Mouse (Mus musculus) cerebellum, adult 11 months (tissue): ENCODE measurements around the gene Tex50.
"Not testable (repeated sequence)": the region's sequence is repeated elsewhere in the genome, so short reads cannot be mapped to it uniquely, and the experiment has no call there.

Experiments used
- DNase-seq: peaks from one replicate; pipeline ENCODE4 v3.0.0; 2022

Gene Tex50

GRCm38 (mm10) chr1:161159214-161159613 is at the start of gene Tex50:
Gene Tex50, minus strand, starts transcription at chr1:161159314.
- no peak for DNase-seq

GRCm38 (mm10) chr1:161199856-161200255 is 40.7 kb upstream of the Tex50 start:
- no peak for DNase-seq

- not testable (repeated sequence) for DNase-seq
These were observed 37.2 kb upstream of the Tex50 start for GRCm38 (mm10) chr1:161196364-161196763.

- DNase-seq: peak; percentile 58
These were observed 36.6 kb upstream of the Tex50 start for GRCm38 (mm10) chr1:161195541-161196351.

- no peak for DNase-seq
These were observed 31.3 kb upstream of the Tex50 start for GRCm38 (mm10) chr1:161190253-161190910.

- DNase-seq: no peak
These were observed 26.3 kb upstream of the Tex50 start for GRCm38 (mm10) chr1:161185431-161185830.

- DNase-seq: no peak
These were observed 24.6 kb upstream of the Tex50 start for GRCm38 (mm10) chr1:161183677-161184076.

- DNase-seq: no peak
These were observed 23.3 kb upstream of the Tex50 start for GRCm38 (mm10) chr1:161182386-161182785.

GRCm38 (mm10) chr1:161180674-161181073 is 21.6 kb upstream of the Tex50 start:
- peak; percentile 7 for DNase-seq

GRCm38 (mm10) chr1:161170651-161171050 is 11.5 kb upstream of the Tex50 start:
- peak; percentile 55 for DNase-seq

GRCm38 (mm10) chr1:161160266-161160665 is 1.2 kb upstream of the Tex50 start:
- no peak for DNase-seq

- DNase-seq: no peak
These were observed 2.6 kb downstream of the Tex50 start for GRCm38 (mm10) chr1:161156546-161156945.

GRCm38 (mm10) chr1:161151098-161151497 is 8.0 kb downstream of the Tex50 start:
- no peak for DNase-seq

GRCm38 (mm10) chr1:161147888-161148287 is 11.2 kb downstream of the Tex50 start:
- no peak for DNase-seq

GRCm38 (mm10) chr1:161145611-161146010 is 13.5 kb downstream of the Tex50 start:
- DNase-seq: not testable (repeated sequence)

GRCm38 (mm10) chr1:161143216-161143615 is 15.9 kb downstream of the Tex50 start:
- no peak for DNase-seq

GRCm38 (mm10) chr1:161142531-161143159 is 16.5 kb downstream of the Tex50 start, which contains the start of gene Ankrd45:
Gene Ankrd45, plus strand, starts transcription at chr1:161142691.
- DNase-seq: peak; percentile 17

GRCm38 (mm10) chr1:161140026-161140762 is 18.9 kb downstream of the Tex50 start:
- DNase-seq: no peak

GRCm38 (mm10) chr1:161139496-161139895 is 19.6 kb downstream of the Tex50 start:
- no peak for DNase-seq

GRCm38 (mm10) chr1:161130726-161131664 is 28.1 kb downstream of the Tex50 start, which contains the start of gene Klhl20:
Gene Klhl20, minus strand, starts transcription at chr1:161131511.
- peak; percentile 91 for DNase-seq

GRCm38 (mm10) chr1:161126461-161126860 is 32.7 kb downstream of the Tex50 start:
- DNase-seq: no peak
